Mouse (Mus musculus) B cell, adult 2 months (primary cell): ENCODE measurements at regions not wholly inside any gene's neighbourhood (a gene's known extent, or its start where the extent isn't known, plus 50 kb on each side); places are given as distances from the start of the nearest gene placed in this dataset.
A peak's percentile ranks its signal among the peaks of the same experiment; 100 is the strongest.

ENCODE experiments used
- DNase-seq, 2 experiments: peaks; one replicate each; pipeline ENCODE4 v3.0.0; 2022

- DNase-seq, result no peak
These were observed 71.0 kb upstream of the Fam241a start for GRCm38 (mm10) chr3:127967170-127967569.

GRCm38 (mm10) chr3:127966214-127966613 lies 70.1 kb upstream of the Fam241a start:
- no peak for DNase-seq

- DNase-seq, result no peak
These were observed 63.0 kb upstream of the Fam241a start for GRCm38 (mm10) chr3:127958919-127959684.

GRCm38 (mm10) chr3:127954856-127955255 lies 58.7 kb upstream of the Fam241a start:
- DNase-seq, result no peak

GRCm38 (mm10) chr3:127953610-127954009 lies 57.5 kb upstream of the Fam241a start:
- no peak for DNase-seq

GRCm38 (mm10) chr3:127948898-127949620 lies 52.9 kb upstream of the Fam241a start:
- peak; percentile 61 to 67 for DNase-seq

GRCm38 (mm10) chr3:127948326-127948725 lies 52.2 kb upstream of the Fam241a start:
- no peak for DNase-seq
